Mouse (Mus musculus): ENCODE measurements around the gene Mdm2. TPM values are rescaled to one million over a fixed set of nuclear protein-coding genes. Genes with fewer than 3 reads are reported as not detected.

The Mdm2 gene
- total RNA-seq, 2 experiments from 2014 or later, result 80.3 to 89.1 TPM

DNA sequence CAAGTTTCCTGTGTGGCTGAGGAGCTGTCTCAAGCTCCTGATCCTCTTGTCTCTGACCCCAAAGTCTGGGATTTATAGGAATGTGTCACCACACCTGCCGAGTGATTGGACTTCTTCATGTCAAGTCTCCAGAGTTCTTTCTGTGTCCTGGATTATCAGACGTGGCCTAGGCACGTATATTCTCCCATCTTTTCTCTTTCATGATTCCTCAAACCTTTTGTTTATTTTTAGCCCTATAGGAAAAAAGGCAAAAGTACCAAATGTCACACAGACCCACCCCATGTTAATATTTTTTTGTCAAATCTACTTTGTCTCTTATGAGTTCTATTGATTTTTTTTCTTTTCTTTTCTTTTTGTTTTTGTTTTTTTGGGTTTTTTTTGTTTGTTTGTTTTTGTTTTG is 61.9 kb downstream of the Mdm2 start:
- ATAC-seq (ENCODE audit: poor library complexity, severe bottlenecking), result no peak

DNA sequence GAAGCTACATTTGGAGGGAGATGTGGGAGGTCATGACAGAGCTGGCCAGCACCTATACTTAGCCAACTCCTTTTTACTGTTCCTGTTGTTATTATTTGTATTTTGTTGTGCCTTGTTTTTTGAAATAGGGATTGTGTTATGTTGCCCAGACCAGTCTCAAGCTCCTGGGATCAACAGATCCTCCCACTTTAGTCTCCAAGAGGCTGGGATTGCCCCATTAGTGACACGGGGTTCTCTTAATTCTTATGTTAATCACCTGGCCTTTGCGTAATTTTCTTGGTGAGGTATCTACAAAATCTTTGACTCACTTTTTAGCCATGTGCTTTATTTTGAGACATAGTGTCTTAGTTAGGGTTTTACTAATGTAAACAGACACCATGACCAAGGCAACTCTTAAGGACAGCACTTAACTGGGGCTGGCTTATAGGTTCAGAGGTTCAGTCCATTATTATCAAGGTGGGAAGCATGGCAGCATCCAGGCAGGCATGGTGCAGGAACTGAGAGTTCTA is 62.5 kb downstream of the Mdm2 start:
- ATAC-seq (ENCODE audit: poor library complexity, severe bottlenecking), result no peak

DNA sequence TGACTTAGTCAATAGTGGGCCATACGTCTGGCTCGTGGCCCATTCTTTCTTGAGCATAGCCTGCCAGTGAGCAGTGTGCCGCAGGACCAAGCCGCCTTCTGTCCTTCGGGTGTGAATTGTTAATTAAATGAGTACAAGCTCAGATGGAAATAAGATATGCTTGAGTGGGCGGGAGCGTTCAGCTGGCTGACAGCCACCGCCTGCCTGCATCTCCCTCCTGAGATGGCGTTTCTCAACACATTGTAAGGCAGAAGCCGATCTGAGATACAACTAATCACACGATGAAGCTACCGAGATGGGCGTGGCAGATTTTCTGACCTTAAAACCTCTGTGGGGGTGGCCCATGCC is 63.4 kb downstream of the Mdm2 start:
- ATAC-seq (ENCODE audit: poor library complexity, severe bottlenecking), result no peak

DNA sequence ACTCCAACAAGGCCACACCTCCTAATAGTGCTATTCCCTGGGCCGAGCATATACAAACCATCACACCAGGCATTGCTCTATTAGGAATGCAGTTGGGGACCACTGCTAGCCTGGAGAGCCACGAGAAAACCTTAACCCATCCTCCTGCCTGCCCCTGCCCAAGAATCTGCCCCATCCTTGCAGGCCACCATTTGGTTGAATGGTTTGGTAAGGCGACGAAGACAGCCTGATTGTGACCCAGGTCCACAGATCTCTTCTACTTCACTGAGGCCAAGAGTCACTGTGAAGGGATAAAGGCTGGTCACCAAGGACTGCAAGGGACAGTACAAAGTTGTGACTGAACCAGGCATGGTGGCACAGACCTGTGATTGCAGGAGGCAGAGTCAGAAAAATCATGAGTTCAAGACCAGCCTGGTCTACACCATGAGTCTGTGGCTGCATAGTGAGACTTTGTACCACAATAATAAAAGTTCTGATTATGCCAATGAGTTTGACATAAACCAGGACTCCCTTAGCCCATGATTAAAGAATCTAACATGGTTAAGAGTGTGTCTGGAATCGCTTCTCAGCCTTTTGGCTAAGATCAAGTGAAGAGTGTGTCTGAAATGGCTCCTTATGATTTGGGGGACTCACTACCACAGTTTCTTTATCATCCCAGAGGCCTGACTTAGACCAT is 63.9 kb downstream of the Mdm2 start:
- ATAC-seq (ENCODE audit: poor library complexity, severe bottlenecking), result no peak

DNA sequence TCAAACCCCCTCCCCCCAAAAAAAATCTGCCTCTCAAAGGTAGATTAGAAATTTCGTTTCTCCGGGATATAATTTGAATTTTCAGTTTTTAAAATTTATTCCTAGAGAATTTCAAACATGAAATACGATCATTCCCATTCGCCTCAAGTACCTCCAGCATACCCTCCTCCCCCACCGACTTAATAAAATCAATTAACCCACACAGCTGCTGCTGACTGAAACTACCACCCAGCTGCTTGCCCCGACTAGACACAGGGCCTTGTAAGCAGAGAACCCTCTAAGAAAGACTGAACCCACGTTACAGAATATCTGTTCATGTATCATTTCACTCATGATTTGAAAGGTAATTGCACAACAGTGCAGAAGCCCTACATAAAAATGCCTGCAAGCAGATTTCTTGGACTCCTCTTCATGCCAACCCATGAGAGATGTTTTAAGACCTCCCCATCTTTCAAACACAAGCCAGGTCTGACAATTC is 65.0 kb downstream of the Mdm2 start:
- ATAC-seq (ENCODE audit: poor library complexity, severe bottlenecking), result no peak

DNA sequence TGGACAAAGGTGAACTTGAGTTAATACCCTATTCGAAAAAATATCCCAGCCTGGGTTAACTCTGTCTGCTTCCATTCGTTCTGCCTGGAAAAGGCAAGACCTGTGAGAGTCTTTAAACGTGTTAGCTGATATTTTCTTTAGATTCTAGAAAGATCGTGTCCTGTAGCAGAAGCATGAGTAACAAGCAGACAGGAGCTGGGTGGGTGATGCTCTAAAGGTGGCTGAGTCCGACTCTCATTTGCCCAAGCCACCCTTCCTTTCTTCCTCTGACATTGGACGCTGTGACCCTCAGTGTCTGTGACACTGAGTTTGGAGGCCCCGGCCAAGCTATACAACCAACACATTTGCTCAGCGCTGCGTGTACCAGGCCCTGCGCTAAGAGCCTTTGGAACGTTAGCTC is 65.7 kb downstream of the Mdm2 start:
- ATAC-seq (ENCODE audit: poor library complexity, severe bottlenecking), result no peak

DNA sequence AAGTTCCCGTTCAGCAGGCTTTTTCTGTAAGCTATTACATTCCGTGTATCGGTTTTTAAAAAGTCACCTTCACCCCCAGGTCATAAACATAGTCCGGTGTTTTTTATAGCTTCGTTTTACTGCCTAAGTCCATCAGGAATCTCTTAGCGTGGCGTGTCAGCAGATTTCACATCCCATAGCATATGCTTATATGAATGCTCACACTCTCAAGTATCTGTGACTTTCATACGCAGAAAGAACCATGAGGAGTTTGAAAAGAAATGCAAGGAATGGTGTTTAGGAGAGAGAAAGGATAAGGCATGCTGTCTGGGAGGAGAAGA is 66.2 kb downstream of the Mdm2 start:
- ATAC-seq (ENCODE audit: poor library complexity, severe bottlenecking), result no peak

DNA sequence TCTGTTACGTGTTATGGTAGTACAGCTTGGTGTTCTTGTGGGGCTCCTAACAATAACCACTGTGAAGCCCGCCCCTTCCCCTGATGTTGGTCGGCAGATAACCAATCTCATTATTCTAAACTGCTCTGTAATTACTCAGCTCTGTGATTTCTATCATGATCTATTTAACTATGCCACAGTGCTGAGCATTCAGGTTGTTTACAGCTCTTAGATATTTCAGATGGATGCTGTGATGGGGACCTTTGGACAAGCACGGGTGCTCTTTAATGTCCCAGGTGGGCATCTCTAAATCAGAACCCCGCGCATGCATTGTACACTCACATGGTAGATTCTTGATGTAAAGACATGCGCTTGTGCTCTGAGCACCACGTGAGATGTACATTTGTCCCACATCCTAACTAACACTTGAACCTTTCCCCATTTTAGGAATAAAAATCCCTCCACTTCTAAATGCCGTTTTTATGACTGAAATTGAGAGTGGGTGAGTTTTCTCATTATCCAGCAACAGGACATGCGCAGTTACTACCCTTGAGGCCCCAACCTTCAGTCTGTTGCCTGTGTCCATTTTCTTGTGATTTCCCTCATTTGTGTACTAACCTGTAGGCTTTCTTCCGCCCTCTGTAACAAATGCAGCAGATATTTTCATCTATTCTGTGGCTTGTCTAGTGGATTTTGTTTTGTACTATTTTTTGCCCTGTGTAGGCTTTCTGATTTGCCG is 66.7 kb downstream of the Mdm2 start:
- ATAC-seq (ENCODE audit: poor library complexity, severe bottlenecking), result no peak

DNA sequence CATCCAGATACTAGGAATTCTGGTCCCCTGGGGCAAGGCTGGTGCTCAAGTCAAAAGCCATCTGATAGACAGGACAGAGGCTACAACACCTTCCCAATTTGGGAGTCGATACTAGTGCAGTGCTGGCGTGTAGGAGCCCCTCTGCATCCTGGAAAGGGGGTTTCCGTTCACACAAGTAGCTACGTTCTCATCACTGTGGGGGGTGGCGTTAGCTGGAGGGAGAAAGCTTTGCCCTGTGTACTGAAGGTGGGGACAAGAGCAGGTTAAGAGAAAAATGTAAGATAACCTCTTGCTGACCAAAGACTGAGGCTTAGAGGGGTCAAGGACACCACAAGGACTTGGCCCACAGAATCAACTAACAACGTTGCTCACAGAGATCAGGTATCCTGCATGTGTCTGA is 67.3 kb downstream of the Mdm2 start:
- no peak for ATAC-seq (ENCODE audit: poor library complexity, severe bottlenecking)

DNA sequence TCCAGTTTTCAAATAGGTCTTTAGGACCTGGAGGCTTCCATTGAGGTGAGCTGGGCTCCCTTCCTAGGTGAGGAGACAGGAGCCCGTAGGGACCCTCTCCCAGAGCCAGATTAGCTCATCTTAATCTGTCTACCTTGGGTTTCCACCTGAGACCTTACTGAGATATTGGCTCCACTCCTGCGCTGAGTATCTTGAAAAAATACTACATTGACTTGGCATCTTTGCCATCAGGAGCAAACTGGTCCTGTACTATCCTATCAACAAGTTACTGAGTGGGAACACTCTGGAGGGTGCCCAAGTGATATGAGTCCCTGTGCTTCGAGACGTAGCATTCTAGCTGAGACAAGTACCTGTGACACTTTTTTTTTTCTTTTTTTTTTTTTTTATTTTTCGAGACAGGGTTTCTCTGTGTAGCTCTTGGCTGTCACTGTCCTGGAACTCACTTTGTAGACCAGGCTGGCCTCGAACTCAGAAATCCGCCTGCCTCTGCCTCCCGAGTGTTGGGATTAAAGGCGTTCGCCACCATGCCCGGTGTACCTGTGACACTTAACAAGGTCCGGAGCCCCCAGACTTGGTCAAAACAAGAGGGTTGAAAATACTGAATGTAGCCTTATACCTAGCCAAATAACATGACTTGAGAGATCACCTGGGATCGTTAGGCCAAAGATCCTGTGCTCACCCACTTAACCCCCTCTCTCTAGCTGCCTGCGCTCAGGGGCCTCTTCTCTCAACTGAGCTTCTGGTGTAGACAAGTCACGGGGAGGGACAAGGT is 67.9 kb downstream of the Mdm2 start:
- no peak for ATAC-seq (ENCODE audit: poor library complexity, severe bottlenecking)

DNA sequence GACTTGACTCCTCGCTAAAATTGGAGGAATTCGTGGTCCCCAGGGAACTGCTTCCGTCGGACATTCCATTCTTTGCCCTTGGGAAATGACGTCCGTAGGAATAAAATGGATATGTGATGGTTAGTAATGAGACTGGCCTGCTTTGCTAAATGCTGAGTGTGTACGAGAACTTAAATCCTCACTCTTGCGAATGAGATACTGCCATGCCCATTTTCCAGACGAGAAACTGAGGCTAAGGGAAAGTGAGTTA is 68.4 kb downstream of the Mdm2 start:
- ATAC-seq (ENCODE audit: poor library complexity, severe bottlenecking), result no peak

DNA sequence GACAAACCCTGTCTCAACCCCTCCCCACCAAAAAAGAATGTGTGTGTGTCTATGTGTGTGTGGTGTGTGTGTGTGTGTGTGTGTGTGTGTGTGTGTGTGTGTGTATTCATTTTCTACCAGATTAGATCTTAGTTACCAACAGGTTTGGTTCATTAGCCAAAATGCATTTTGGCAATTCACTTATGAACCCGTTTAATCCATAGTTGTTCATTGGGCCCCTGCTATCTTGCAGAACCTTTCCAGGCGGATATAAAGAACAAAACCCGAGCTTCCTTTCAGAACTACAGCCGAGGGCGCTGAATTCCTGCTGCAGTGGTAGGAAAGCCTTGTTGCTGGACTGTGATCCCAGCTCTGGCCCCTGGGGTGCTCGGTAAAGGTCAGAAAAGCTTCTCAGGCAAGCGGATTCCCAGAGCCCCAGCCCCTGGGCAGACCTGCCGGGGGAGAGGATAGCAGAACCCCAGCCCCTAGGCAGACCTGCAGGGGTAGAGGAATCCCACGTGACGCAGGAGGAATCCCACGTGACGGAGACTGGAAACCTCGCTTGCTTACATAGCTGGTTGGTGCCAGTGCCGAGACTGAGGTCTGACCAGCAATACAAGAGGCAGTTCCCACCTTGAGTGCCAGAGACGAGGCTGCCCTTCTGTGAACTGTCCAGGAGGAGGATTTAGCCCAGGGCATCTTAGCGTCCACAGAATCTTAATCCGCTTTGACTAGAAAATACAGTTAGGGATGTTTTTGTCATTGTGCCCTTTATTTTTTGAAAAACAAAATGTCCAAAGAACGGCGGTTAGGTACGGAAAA is 69.0 kb downstream of the Mdm2 start:
- ATAC-seq (ENCODE audit: poor library complexity, severe bottlenecking), result no peak

DNA sequence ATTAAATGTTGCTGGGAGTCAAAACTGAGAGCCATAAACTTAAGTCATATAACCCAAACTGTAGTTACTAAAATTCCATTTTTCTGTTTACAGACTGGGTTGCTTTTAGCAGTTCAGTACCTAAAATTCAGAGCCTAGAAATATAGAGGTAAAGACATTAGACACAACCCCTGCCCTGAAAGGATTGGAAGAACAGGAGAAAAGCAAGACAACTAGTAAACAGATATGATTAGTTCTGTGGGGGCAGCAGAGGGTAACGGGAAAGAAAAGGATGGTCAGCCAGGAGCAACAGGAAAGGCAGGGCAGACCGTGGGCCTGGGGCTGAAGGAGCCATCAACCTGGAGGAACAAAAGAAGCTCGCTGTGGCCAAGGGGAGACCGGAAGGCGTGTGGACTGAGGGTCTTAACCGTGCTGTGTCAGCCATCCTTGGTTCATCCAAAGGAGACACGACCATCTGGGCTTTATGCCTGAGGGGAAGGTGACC is 69.9 kb downstream of the Mdm2 start:
- ATAC-seq (ENCODE audit: poor library complexity, severe bottlenecking), result no peak

DNA sequence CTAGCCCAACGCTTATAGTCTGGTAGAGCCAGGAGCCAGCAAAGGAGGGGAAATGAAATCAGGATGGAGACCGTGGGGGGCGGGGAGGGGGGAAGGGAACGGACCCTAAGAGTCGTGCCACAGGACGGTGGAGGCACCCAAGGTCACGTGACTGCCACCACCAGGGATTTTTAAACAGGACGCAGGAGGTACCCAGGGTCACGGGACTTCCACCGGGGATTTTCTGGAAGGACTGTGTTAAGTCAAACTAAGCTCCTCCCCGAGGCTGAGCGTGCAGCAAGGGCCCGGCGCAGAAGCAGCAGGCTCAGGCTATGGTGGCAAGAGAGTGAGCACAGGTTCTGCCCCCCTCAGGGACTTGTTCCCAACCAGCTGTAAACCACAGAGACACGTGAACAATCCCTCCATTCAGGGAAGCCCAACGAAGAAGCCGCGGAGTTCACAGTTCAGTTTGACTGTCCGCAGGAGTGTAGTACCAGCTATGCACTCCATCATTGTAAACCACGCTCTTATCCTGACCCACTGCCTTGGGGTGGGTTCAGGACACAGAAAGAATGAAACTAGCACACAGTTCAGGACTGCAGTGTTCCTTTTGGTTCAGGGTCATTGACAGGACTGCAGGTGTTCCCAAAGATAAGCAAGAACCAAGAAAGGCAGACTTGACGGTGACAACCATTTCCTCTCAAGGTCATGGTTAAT is 70.5 kb downstream of the Mdm2 start:
- peak; percentile 60 for ATAC-seq (ENCODE audit: poor library complexity, severe bottlenecking)

DNA sequence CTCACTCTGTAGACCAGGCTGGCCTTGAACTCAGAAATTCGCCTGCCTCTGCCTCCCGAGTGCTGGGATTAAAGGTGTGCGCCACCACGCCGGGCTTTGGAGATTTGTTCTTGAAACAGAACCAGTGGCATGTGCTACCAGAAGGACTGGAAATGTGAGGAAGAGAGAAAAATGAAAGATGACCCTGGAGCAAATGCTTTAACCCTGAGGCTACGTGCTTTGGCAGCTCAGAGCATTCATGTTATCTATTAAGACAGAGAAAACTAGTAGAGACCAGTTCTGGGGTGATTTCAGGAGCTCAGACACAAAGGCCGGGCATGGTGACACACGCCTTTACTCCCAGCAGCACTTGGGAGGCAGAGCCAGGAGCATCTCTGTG is 71.3 kb downstream of the Mdm2 start:
- ATAC-seq (ENCODE audit: poor library complexity, severe bottlenecking), result no peak

Other genes starting within 250 kb of the Mdm2 start
- 0.38 TPM in 1 of 2 replicates, not detected in the other for gene Cpm, start 81.3 kb downstream of the Mdm2 start, total RNA-seq (2015)
- not detected in 2 replicates for gene Cpm, start 81.3 kb downstream of the Mdm2 start, total RNA-seq (2017)
- gene Slc35e3, start 35.6 kb upstream of the Mdm2 start, total RNA-seq (2015), result 4.2 and 5.3 TPM in 2 replicates
- 5.3 and 7.8 TPM in 2 replicates for gene Slc35e3, start 35.6 kb upstream of the Mdm2 start, total RNA-seq (2017)
- 50.3 and 50.9 TPM in 2 replicates for gene Nup107, start 81.9 kb upstream of the Mdm2 start, total RNA-seq (2015)
- 57.7 and 68.7 TPM in 2 replicates for gene Nup107, start 81.9 kb upstream of the Mdm2 start, total RNA-seq (2017)
- gene Rap1b, start 135.3 kb upstream of the Mdm2 start, total RNA-seq (2015), result 448 and 514 TPM in 2 replicates
- 174 and 218 TPM in 2 replicates for gene Rap1b, start 135.3 kb upstream of the Mdm2 start, total RNA-seq (2017)